Mouse (Mus musculus): ENCODE measurements around the gene Serpinb3c. TPM values are rescaled to one million over a fixed set of nuclear protein-coding genes. Genes with fewer than 3 reads are reported as not detected.

Gene Serpinb3c
- not detected for polyA plus RNA-seq (2017; shearing (Covaris generic))

DNA sequence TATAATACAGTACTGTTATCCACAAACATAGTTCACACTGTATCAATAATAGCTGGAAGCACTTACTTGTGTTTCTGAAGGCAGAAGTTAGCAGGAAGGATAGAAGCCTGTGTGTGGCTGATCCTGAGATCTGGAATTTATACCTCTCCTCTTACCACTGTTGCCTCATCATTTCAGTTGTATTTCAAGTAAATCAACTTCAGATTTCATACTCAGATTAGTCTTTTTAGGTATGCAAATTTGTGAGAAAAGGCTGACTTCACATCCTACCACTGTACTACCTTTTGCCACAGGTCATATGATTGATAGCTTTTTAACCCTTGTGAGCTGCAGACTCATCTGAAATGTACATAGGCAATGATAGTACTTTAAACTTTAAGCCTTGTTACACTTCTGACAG, at the start of gene Serpinb3c, which contains the start of gene Serpinb3b:
Gene Serpinb3c (minus strand): TSS at position 111 of the 400 bp plus-strand sequence.
Gene Serpinb3b (minus strand): TSS at position 101 of the 400 bp plus-strand sequence.

Other genes starting within 250 kb of the Serpinb3c start
- gene Serpinb3a, start 226.1 kb downstream of the Serpinb3c start, polyA plus RNA-seq (2017; shearing (Covaris generic)): not detected
- gene Serpinb3d, start 194.9 kb downstream of the Serpinb3c start, polyA plus RNA-seq (2017; shearing (Covaris generic)): not detected
- gene Serpinb3b, start within 50 bp of the Serpinb3c start, polyA plus RNA-seq (2017; shearing (Covaris generic)): not detected
- not detected for gene Serpinb11, start 82.8 kb upstream of the Serpinb3c start, polyA plus RNA-seq (2017; shearing (Covaris generic))
- gene Serpinb7, start 121.3 kb upstream of the Serpinb3c start, polyA plus RNA-seq (2017; shearing (Covaris generic)): not detected
- gene Serpinb2, start 233.1 kb upstream of the Serpinb3c start, polyA plus RNA-seq (2017; shearing (Covaris generic)): not detected